Mouse (Mus musculus) 3134 (cell line): ENCODE data around the gene Gm10964.

Experiments used
- DNase-seq: peaks from one replicate; pipeline ENCODE4 v3.0.0-alpha.2; 2011; ENCODE audit warnings: low spot score; ENCODE audit not compliant: insufficient read length; ENCODE audit errors: extremely low read depth

Gene Gm10964

GRCm38 (mm10) chr3:103739329-103739728 lies at the start of gene Gm10964:
TSS of gene Gm10964 (plus strand) at chr3:103739366.
- DNase-seq = no peak

DNA sequence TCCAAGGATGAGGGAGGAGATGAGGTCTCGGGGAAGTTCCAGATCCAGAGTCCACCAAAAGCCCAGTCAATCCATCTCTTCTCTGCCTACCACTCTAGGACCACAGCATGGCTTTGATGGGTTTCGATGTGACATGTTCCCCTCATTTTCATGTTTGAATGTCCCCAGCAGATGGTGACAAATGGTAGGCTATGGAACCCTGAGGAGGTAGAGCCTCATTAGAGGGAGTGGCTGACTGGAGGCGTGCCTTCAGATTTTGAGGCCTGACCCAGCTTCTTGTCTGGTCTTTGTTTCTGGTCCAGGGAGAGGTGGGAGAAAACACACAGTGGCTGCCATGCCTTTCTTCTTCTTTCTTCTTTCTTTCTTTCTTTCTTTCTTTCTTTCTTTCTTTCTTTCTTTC lies 48.7 kb upstream of the Gm10964 start:
- no peak for DNase-seq

GRCm38 (mm10) chr3:103695556-103695955 lies 43.6 kb upstream of the Gm10964 start:
- DNase-seq = no peak

- DNase-seq = no peak
Observed at GRCm38 (mm10) chr3:103696388-103696925, 42.7 kb upstream of the Gm10964 start.

- no peak for DNase-seq
Observed at GRCm38 (mm10) chr3:103704661-103705060, 34.5 kb upstream of the Gm10964 start.

DNA sequence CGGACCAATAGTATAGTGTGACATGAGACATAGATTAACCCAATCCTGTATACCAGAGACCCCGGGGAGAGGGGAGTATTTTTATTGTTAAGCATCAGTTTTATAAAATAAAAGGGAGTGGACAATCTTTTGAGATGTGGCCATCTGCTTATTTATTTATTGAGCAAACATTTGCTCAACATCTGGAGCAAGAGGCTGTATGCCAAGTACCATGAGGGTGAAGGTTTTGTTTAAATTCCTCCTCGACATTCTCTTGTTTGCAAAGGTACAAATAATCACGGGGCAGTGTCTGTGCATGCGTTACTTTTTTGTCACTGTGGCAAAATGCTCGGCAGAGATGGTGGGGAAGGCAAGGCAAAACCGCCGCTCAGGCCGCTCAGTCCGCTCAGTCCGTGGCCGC lies 33.7 kb upstream of the Gm10964 start:
- DNase-seq = no peak

DNA sequence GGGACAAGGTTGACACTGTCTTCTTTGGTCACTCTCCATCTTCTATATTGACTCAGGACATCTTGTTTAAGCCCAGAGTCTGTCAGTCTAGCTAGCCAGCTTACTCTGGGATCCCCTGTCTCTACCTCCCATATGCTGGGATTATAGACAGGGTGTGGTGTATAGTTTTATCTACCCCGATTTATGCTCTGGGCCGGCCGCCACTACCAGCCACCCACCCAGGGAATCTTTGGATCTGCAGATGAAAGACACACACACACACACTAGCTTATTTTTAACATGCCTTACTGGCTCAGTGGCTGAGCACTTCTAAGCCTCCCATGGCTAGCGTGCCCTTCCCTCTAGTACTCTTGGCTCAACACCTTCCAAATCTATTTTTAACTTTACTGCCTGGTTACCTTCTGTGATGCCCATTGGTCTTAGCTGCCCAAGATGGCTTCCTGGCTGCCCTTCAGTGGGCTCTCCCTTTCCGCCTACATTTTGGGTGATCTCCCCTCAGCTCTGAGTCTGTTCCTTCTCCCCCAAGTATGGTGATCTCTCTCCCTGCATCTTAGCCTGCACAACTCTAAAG lies 29.6 kb upstream of the Gm10964 start:
- DNase-seq = no peak

GRCm38 (mm10) chr3:103712196-103712595 lies 27.0 kb upstream of the Gm10964 start:
- no peak for DNase-seq

DNA sequence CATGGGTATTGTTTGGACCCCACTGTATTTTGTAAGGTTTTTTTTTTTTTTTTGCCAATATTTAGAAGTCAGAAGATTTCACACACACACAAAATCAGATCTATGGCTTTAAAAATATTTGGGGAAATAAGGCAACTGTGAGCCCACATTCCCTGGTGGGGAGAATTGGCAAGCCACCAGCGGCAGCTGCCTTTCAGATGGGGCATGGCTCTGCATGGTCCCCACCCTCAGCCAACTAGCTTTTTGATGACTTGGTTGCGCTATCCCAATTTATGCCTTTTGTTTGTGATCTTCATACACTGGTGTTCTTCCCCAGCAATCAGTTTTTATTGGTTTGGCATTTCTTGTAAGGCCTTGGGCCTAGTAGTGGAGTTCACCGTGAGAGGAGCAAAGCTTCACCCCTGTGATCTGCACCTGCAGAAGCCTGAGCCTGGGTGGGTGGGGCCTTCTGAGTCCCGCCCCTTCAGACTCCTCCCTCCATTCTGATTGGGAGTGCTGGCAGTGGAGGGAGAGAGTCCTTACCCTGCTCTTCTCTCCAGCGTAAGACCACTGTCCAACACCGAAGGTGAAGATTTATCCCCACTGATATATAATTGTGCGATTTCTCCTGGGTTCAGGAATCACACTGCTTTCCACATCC lies 24.8 kb upstream of the Gm10964 start:
- no peak for DNase-seq

GRCm38 (mm10) chr3:103714942-103715341 lies 24.2 kb upstream of the Gm10964 start:
- no peak for DNase-seq

- peak; percentile 53 for DNase-seq
Observed at GRCm38 (mm10) chr3:103715762-103716693, 23.1 kb upstream of the Gm10964 start.

DNA sequence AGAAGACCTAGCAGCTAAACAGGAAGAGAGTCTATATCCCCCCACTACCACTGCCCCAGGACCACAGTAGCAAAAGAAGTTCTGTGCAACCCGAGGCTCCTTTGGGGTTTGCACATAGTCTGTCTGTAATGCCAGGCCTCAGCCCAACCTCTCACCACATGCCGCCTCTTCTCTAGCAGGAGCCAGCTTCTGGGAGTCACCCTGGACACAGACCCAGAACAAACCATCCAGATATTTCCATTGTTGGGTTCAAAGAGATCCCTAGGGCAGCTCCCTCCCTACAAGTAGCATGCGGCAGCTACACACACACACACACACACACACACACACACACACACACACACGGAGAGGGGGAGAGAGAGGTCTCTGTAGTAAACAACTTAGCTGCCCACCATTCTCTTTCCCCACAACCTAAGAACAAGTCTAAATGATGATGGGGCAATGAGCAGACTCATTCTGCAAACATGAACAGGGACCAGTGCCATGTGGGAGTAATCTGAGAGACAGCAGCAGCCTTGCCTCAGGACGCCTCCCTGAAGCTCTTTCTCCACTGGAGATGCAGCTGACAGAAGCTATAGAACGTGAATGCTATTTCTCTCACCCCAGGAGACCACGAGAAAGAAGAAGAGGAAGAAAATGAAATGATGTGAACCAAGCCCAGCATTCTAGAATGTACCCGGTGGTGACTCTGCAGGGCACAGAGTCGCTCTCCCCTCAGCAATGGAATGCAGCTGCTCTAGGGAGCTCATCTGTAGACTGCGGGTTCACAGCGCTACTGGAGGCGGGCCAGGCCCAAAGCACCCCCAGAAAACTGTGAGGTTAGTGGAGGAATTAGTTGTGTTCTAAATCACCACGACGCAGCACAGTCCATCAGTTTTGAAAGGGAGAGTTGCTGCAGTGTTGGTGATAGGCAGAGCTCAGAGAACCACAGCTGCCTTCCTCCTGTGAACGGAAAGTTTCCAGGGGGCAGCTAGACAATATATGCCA lies 22.1 kb upstream of the Gm10964 start:
- DNase-seq = peak; percentile 48

DNA sequence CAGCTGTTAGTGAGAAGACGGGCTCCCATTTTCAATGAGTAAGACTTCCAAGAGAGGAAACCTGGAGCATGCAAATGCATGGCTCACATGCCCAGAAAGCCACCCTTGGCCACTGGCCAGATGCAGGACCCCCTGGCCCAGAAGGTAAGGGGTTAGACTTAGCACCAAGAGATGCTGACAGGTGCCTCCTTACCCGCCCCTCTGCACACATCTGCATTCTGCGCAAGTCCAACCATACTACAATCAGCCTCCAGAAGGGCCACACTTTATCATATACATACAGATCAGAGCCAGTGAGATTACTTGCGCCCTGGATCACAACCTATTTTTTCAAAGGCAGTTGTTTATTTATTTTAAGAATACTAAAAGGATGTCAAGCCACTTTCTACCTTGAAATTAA lies 20.4 kb upstream of the Gm10964 start:
- DNase-seq = no peak

- no peak for DNase-seq
Observed at GRCm38 (mm10) chr3:103724137-103724536, 15.0 kb upstream of the Gm10964 start.

DNA sequence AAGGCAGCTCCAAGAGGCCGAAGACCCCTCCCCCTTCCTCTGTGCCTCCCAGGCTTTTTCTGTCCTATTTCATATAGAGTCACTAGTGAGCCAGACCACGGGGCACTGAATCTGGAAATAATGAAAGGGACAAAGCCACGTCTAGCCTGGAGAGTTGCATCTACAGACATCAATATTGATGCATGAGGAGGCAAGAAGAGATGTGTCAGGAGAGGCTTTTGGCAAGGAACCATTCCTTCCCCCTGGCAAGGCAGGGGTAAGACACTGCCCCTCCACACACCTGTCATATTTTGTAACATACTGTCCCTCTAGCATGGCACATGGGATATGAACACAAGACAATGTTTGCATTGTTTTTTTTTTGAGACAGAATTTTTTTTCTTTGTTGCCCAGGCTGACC lies 12.5 kb upstream of the Gm10964 start:
- DNase-seq = no peak

DNA sequence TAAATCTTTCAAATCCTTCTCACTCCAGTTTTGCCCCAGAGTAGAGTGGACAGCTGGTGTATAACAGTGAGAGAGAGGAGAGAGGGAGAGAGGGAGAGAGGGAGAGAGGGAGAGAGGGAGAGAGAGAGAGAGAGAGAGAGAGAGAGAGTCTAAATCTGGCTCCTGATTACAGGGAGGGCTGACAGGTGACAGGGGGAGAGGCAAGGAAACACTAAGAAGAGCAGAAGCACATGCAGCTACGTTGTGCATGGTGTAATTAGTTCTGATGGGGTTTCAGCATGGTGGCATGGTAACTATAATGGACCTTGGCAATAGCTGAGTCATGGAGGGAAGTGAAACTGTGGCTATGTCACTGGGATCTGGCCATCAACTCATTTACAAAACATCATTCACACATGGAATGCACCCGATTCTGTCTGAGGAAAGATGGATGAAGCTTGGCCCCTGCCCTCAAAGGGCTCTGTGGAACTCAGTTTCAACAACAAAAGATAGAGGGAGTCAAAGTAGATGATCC lies 11.3 kb upstream of the Gm10964 start:
- DNase-seq = no peak

- no peak for DNase-seq
Observed at GRCm38 (mm10) chr3:103729850-103730249, 9.3 kb upstream of the Gm10964 start.

DNA sequence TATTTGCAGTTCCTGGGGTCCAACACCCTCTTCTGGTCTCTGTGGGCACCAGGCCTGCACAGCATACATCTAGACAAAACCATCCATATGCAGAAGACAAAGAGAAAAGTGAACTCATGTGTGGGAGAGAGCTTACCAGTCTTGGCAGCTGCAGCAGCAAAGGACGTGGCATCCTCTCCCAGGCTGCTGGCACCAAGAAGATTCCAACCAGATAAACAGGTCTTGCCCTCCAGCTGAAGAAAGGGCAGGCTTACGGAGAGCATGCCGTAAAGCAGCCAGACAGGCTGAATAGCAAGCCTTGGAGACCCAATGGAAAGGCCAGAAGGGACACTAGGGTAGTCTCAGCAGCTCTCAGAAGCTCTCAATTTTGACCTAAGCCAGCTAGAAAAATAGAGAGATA lies 7.0 kb upstream of the Gm10964 start:
- no peak for DNase-seq

DNA sequence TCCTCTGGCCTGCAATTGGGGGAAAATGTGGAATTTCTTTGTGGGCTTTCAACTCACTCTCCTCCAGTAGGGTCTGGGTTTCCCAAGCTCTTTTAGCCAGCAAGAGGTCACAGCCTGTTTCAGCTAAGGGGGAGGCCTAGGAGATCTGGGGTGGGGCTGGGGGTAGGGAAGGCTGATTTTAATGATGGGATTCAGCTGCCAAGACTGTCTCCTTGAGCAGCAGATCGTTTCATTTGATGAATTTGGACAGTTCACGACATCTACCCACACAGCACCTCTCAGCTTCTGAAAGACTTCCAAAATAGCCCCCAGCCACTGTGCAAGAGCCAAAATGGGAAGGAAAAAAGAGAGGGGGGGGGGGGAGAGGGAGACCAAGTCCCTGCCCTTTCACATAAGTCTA lies 6.0 kb upstream of the Gm10964 start:
- no peak for DNase-seq
